ENCODE assay signal across 25 mouse cellular contexts in the genomic region with DNA sequence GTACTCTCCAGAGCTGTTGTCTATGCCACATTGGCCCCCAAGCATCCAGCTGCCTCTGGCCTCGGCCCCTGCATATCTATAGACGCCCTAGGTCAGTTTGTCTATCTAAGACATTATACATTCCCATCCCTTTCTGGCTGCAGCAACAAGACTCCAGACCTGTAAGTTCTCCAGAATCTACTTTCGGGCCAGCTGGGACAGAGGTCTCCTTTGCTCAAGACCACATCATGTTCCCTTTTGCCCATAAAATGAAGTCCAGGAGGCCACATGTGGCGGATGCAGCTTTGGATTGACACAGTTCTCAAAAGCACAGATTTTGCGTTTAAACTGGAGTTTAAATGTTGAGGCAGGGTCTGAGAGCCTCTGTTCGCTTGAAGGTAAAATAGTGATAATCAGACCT. TPM values are rescaled to one million over a fixed set of nuclear protein-coding genes. Genes with fewer than 3 reads are reported as not detected.
A peak's percentile ranks its signal among the peaks of the same experiment; 100 is the strongest.
DNase-seq lines count a peak whose midpoint lies in the region; TF ChIP-seq lines count a peak whose summit lies in the region.
"Had no signal": no experiment of that assay in that cellular context is flagged by ENCODE, and none has a peak within 500 bp of the region (broad histone marks: within the 10 kb centered on the region; RNA-seq: fewer than 3 reads in every experiment).

No protein-coding gene starts in this region.

- no peak overlapping the region for H3ac ChIP-seq in myocyte (ENCODE audit: control insufficient read depth, insufficient read length)

- no peak overlapping the region for H3K4me3 ChIP-seq in myocyte
- H3K4me3 ChIP-seq: embryonic facial prominence, embryonic 13.5 days; embryonic facial prominence, embryonic 15.5 days; erythroblast, embryonic 14.5 days; forebrain, embryonic 10.5 days; forebrain, embryonic 12.5 days had no signal

- H3K36me3 ChIP-seq in myocyte (ENCODE audit: control insufficient read depth, insufficient read depth), result no peaks in the 10 kb centered on the region
- H3K36me3 ChIP-seq: embryonic facial prominence, embryonic 13.5 days; embryonic facial prominence, embryonic 15.5 days; forebrain, embryonic 10.5 days; forebrain, embryonic 12.5 days; G1E had no signal

- no peaks in the 10 kb centered on the region for H3K27me3 ChIP-seq in myocyte (ENCODE audit: control insufficient read depth, insufficient read depth, insufficient read length)
- H3K27me3 ChIP-seq: Patski had no signal

- peak overlapping the region; percentile 45 for H3K4me2 ChIP-seq in myocyte (ENCODE audit: low read depth)
- H3K4me2 ChIP-seq: embryonic facial prominence, embryonic 13.5 days; embryonic facial prominence, embryonic 15.5 days; forebrain, embryonic 12.5 days had no signal

- no peak for TF ChIP-seq POLR2A in myocyte (IDR thresholded peaks at IDR 0.05; ENCODE audit: insufficient read length, low read depth)

- peak; percentile 86 for DNase-seq in heart, adult 11 months
- DNase-seq in heart, adult 18-20 months, result no peak
- DNase-seq in adipocyte (ENCODE audit: low spot score), result peak; percentile 74
- DNase-seq in ovary, postnatal 36 days (ENCODE audit: low spot score), result no peak
- no peak for DNase-seq in right cerebral cortex, adult 18-20 months
- DNase-seq: B cell, adult 2 months; cerebellum, adult 11 months; cerebellum, adult 18-20 months; cerebellum, adult 8-10 months; cerebellum, adult 9-11 months; cerebellum, postnatal 14 days; cerebellum, postnatal 36 days; embryo, embryonic 11 days had no signal

- H3K79me2 ChIP-seq in myocyte (ENCODE audit: control insufficient read depth, insufficient read depth), result no peaks in the 10 kb centered on the region

TF ChIP-seq in myocyte, 11 proteins besides CTCF, POLR2A, EP300 and RAD21:
- no peak for TF ChIP-seq USF1 (IDR thresholded peaks at IDR 0.05; ENCODE audit: low read depth)
- no peak for TF ChIP-seq TCF12 (IDR thresholded peaks at IDR 0.05; ENCODE audit: insufficient read depth, poor library complexity, severe bottlenecking)
- no peak for TF ChIP-seq MAX (IDR thresholded peaks at IDR 0.05; ENCODE audit: low read depth)
- no peak for TF ChIP-seq MYOG (IDR thresholded peaks at IDR 0.05; ENCODE audit: control insufficient read depth in 1 of 3, insufficient read depth in 1 of 3, insufficient read length in 2 of 3, low read depth in 2 of 3)
- no peak for TF ChIP-seq TCF3 (IDR thresholded peaks at IDR 0.05; ENCODE audit: insufficient read length, low read depth)
- no peak for TF ChIP-seq SRF (IDR thresholded peaks at IDR 0.05; ENCODE audit: control insufficient read depth, insufficient read length, low read depth)
- TF ChIP-seq CEBPB (IDR thresholded peaks at IDR 0.05; ENCODE audit: insufficient read depth, poor library complexity, severe bottlenecking), result no peak
- TF ChIP-seq REST (IDR thresholded peaks at IDR 0.05; ENCODE audit: insufficient read depth, insufficient read length), result no peak
- no peak for TF ChIP-seq MYOD1 (IDR thresholded peaks at IDR 0.05; ENCODE audit: control insufficient read depth in 1 of 3, insufficient read length in 2 of 3, low read depth in 2 of 3)
- no peak for TF ChIP-seq POLR2AphosphoS2 (IDR thresholded peaks at IDR 0.05; ENCODE audit: insufficient read length, low read depth)
- TF ChIP-seq E2F4 (IDR thresholded peaks at IDR 0.05; ENCODE audit: insufficient read depth), result no peak

RNA-seq across cellular contexts. Expression of gene Hsd11b2, which starts 4.4 kb away (rescaled TPM):
- total RNA-seq in heart, adult 18-20 months (2021), result under 1 TPM; 0.21 to 0.22 TPM
- 0.59 TPM for polyA plus RNA-seq in myocyte (2012; fragmentation: generic; extraction: Trizol)
- total RNA-seq: CH12.LX; common myeloid progenitor, adult 5-6 weeks; G1E had no signal
- polyA plus RNA-seq: activated CD4-positive, CD25-positive, alpha-beta regulatory T cell, adult 4 months; CD4-positive, CD25-positive, alpha-beta regulatory T cell, adult 4 months; erythroblast, embryonic 14.5 days; G1E had no signal

RNA-seq across cellular contexts. Expression of gene Zdhhc1, which starts 17.5 kb away (rescaled TPM):
- total RNA-seq in heart, adult 18-20 months (2021), result 10 to 100 TPM; 12.5 to 14.2 TPM
- 17.3 TPM for polyA plus RNA-seq in myocyte (2012; fragmentation: generic; extraction: Trizol)

RNA-seq across cellular contexts. Expression of gene Tppp3, which starts 42.9 kb away (rescaled TPM):
- 10 to 100 TPM; 38.0 to 41.4 TPM for total RNA-seq in heart, adult 18-20 months (2021)
- 155 TPM for polyA plus RNA-seq in myocyte (2012; fragmentation: generic; extraction: Trizol)
- total RNA-seq: common myeloid progenitor, adult 5-6 weeks; G1E had no signal
- polyA plus RNA-seq: G1E had no signal

RNA-seq across cellular contexts. Expression of gene Atp6v0d1, which starts 51.7 kb away (rescaled TPM):
- 10 to 100 TPM; 50.4 to 53.2 TPM for total RNA-seq in heart, adult 18-20 months (2021)
- 126 TPM for polyA plus RNA-seq in myocyte (2012; fragmentation: generic; extraction: Trizol)

Comparison
In these comparisons a context has a peak if more than half of its experiments do, and no peak if none do; other contexts are left out.
1. DNase-seq: peak in heart, adult 11 months (single experiment) and adipocyte (single experiment); none in heart, adult 18-20 months (0 of 2), ovary, postnatal 36 days (single experiment) and right cerebral cortex, adult 18-20 months (single experiment).